ENCODE assay signal across 19 mouse cellular contexts in the genomic region with DNA sequence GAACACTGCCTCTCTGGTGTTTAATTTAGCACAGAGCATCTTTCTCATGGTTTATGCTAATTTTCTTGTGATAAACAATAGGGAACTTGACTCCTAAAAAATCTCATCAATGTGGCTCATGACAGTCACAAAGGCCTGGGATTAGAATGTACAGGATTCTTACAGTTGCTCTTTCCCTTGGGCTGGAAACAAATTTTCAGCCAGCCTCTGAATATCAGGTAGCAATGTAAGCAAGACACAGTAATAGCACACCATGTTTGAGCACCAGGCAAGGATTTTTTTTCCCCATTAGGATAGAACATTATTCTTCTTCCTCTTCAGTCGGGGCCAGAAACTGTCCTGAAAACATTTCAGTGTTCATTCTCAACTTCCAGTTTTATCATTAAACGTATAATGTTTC. TPM values are rescaled to one million over a fixed set of nuclear protein-coding genes. Genes with fewer than 3 reads are reported as not detected.
"Had no signal": no experiment of that assay in that cellular context is flagged by ENCODE, and none has a peak within 500 bp of the region (broad histone marks: within the 10 kb centered on the region; RNA-seq: fewer than 3 reads in every experiment).

No protein-coding gene starts in this region.

- H3K27ac ChIP-seq: midbrain, embryonic 10.5 days; midbrain, embryonic 12.5 days; neural tube, embryonic 13.5 days; neural tube, embryonic 15.5 days had no signal

- H3K9me3 ChIP-seq: midbrain, embryonic 10.5 days; midbrain, embryonic 12.5 days; neural tube, embryonic 13.5 days; neural tube, embryonic 15.5 days had no signal

- H3K9ac ChIP-seq: lung, embryonic 14.5 days; midbrain, embryonic 12.5 days; neural tube, embryonic 13.5 days; neural tube, embryonic 15.5 days had no signal

- DNase-seq: lung, embryonic 14.5 days; lung, postnatal 10 days; lung, postnatal 4 days; midbrain, embryonic 14.5 days; retina, postnatal 1 day; right cerebral cortex, adult 18-20 months; right cerebral cortex, postnatal 25 days; right cerebral cortex, postnatal 4 days; spleen, adult 18-20 months; thymus, adult 18-20 months; thymus, postnatal 14 days; thymus, postnatal 36 days had no signal

- ATAC-seq: midbrain, embryonic 16.5 days had no signal

- H3K36me3 ChIP-seq: midbrain, embryonic 10.5 days; midbrain, embryonic 12.5 days; neural tube, embryonic 13.5 days; neural tube, embryonic 15.5 days had no signal

- H3K4me3 ChIP-seq: midbrain, embryonic 10.5 days; midbrain, embryonic 12.5 days; myocyte; neural tube, embryonic 13.5 days; neural tube, embryonic 15.5 days had no signal

- H3K4me1 ChIP-seq: midbrain, embryonic 10.5 days; midbrain, embryonic 12.5 days had no signal

- H3K4me2 ChIP-seq: lung, embryonic 14.5 days; midbrain, embryonic 12.5 days; neural tube, embryonic 13.5 days; neural tube, embryonic 15.5 days had no signal

- H3K27me3 ChIP-seq: midbrain, embryonic 12.5 days; neural tube, embryonic 13.5 days; neural tube, embryonic 15.5 days had no signal

RNA-seq across cellular contexts. Expression of a gene that starts 55.3 kb away (rescaled TPM):
- polyA plus RNA-seq: myocyte; small intestine, adult 2 months had no signal
